Mouse (Mus musculus): ENCODE data around the gene Sgca.

GRCm38 (mm10) chr11:94985140-94985539 lies 9.0 kb upstream of the Sgca start:
- no peak for TF ChIP-seq CTCF (IDR thresholded peaks at IDR 0.05; ENCODE audit: low read depth)
- TF ChIP-seq EP300 (IDR thresholded peaks at IDR 0.05; ENCODE audit: low read depth) = no peak
